Mouse (Mus musculus) right cerebral cortex, adult 18-20 months (tissue): ENCODE results near the gene Zfp687.

Experiments
- DNase-seq: peaks from one replicate; pipeline ENCODE4 v3.0.0; 2022; ENCODE audit warnings: mixed read lengths

The Zfp687 gene

GRCm38 (mm10) chr3:95016532-95017056 lies 1.3 kb upstream of the Zfp687 start:
- no peak for DNase-seq

DNA sequence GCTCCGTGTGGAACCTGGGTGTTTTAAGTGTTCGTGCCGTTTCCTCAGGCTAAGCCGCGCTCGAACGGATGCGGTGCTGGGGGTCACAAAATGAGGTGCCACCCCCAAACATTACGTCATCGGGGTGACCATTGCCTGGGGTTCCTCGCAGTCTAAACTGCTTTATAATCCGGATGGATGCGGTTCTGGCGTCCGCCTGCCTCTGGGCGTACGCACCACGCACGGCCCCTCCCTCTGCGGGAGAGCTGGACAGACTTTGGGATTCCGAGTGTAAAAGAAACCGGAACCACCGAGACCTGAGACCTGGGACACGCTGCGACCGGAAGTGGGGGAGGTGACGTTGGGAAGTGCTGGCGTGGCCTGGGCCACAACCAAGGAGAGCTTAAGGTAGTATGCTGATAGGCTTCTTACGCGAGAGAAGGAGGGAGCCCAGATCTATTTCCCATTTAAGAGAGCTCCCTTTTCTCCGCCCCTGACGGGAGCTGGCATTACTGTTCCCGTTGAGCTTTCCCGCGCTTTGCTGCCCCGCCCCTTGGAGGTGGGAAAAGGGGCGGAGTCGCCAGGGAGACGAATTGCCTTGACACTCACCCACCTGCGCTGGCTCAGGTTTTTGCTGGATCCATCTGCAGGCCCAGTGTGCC lies 763 bp upstream of the Zfp687 start:
- peak; percentile 96 for DNase-seq

DNA sequence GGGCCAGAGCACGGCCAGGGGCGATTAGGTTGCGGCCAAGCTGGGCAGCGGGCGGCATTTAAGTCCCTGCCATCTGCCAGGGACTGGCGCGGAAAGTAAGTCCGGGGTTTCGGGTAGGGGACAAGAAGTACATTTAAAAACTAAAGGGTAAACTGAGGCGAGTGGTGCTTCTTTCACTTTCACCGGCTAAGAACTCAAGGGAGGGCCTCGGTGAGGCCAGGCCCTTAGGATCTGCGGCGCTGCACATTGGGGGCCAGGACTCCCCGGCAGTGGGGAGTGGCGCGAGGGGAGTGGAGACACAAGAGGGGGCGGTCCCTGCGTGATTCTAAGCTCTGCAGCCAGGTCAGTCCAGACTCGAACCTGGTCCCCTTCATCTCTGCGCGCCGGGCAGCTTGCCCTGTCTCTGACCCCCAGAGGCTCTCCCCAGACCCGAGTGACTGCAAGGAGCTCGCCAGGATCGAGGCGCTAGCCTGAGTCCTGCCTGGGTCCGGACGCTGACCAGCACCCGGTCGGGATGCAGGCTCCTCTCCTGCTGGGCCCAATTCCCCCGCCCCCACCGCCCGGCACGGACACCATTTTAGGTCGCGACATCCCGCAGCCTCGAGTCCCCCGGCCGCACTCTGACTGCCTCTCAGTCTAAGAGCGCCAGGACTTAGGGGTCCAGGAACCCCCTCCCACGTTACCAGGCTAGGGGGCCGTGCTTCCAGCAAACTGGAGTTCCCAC lies 658 bp downstream of the Zfp687 start:
- peak; percentile 39 for DNase-seq

- no peak for DNase-seq
Measured at GRCm38 (mm10) chr3:95013699-95014427, 1.4 kb downstream of the Zfp687 start.

GRCm38 (mm10) chr3:95012982-95013381 lies 2.3 kb downstream of the Zfp687 start:
- DNase-seq = no peak

- DNase-seq = no peak
Measured at GRCm38 (mm10) chr3:95010396-95010795, 4.9 kb downstream of the Zfp687 start.

DNA sequence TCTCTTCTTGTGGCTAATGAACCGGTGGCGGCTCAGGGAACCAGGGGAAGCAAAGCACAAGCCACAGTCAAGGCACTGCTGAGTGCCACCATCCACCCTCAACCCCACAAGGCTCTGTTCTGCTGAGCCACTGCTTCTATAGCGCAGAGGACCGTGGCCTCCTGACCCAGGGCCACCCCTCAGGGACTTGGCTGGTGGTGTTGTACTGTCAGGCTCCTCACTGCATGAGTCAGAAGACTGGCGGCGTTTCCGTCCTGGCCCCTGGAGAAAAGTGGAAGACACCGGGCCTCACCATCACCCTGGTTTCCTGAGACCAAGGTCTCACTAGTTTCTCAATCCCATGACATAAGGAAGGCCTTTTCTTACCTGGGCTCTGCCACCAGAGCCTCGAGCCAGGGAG lies 7.5 kb downstream of the Zfp687 start:
- no peak for DNase-seq

DNA sequence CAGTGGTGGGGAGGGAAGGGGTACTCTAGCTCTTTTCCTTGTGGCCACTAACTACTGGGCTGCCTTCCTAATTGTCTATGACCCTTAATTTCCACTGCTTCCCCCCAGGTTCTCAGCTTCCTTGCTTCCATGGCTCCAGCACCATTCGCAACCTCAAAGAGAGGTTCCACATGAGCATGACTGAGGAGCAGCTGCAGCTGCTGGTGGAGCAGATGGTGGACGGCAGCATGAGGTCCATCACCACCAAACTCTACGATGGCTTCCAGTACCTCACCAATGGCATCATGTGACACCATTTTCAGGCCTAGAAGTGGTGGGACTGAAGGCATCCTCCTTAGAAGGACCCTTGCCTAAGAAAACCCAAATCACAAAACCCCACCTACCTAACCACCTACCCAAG lies 9.6 kb downstream of the Zfp687 start:
- DNase-seq = no peak

DNA sequence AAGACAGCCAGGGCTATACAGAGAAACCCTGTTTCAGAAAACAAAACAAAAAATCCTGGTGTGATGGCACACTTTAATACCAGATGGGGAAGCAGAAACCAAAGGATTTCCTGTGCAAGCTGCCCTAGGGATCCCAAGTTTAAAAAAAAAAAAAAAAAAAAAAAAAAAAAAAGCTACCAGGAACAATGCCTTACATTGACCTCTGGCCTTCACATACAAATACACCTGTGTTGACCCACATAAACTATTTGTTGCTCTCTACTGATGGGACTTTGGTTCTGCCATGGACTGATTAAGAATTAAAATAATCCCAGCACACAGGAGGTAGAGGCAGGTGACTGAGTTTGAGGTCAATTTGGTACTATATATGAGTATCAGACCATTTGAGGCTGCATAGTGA lies 12.0 kb downstream of the Zfp687 start:
- no peak for DNase-seq

DNA sequence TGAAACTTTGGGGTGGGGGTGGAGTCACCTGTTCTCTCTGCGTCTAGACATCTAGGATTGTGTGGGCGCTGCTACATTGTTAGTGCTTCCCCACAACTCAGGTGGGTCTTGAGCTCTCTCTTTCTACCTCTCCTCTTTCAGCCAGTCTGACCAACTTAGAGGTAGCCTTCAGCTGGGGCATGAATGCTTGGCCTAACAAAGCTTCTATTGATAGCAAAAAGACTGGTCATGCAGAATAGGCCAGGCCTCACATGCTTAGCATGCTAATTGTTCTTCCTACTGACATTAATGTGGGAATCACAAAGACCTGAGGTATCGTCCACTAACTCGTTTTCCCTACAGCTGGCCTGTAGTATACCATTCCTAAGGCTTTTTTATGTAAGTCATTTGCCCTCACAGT lies 12.7 kb downstream of the Zfp687 start:
- no peak for DNase-seq

DNA sequence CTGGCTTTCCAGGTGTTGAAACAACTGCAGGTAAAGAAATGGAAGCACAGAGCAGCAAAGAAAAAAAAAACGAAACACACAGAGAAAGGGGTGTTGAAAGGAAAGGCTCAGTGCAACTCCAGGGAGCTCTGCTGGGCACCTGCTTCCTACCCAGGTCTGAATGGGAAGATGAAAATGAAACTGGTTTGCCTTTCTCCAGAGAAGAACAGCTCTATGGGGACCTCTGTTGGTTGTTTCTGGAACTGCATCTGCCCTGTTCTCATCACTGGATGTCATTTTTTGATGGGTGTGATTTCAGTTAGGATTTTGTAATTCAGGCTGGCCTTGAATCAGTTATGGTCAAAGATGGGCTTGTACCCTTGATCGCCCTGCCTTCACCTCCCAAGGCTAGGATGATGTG lies 18.3 kb downstream of the Zfp687 start:
- peak; percentile 75 for DNase-seq

DNA sequence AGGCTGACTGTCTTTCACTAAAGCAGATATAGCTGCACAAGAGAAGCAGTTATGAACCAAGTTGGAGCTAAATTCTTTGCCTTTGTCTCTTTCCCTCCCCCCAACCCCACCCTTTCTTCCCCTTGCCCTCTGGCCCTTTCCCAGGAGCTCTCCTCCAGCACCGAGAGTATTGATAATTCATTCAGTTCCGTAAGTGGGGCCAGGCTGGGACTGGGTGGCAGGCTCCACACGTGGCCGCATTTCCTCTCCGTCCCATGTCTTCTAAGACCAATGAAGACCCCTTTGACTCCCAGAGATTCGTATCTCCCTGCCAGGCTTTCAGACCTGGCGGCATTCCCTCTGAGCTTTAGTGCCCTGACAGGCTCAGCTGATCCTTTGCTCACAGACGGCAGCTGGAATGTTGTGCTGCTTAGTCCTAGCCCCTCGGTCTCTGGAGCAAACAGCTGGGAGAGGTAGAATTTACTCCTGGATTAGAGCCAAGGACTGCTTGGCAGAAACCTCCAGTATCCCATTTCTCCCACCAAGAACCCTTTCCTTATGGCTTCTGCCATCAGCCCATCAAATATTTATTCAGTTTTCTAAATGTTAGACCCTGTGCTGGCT lies 26.0 kb downstream of the Zfp687 start:
- DNase-seq = no peak

DNA sequence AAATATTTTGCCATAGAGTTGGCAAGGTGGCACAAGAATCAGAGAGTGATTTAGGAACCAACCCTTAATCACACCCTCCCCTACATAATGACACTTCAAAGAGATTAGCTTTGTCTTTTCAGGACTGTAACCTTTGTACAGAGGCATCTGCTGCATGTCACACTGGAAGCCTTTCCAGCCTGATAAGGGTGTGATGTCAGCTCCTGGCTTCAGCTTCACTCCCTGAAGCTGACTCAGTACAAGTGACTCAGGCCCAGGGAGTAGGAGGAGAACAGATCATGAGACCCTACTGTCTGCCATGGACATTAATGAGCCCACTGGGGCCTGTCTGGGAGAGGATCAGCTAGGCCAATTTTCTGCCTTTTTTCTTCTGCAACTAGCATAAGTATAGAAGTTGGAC lies 27.7 kb downstream of the Zfp687 start:
- DNase-seq = peak; percentile 48

GRCm38 (mm10) chr3:94985513-94985912 lies 29.7 kb downstream of the Zfp687 start:
- DNase-seq = no peak

GRCm38 (mm10) chr3:94984312-94984711 lies 30.9 kb downstream of the Zfp687 start:
- DNase-seq = no peak

DNA sequence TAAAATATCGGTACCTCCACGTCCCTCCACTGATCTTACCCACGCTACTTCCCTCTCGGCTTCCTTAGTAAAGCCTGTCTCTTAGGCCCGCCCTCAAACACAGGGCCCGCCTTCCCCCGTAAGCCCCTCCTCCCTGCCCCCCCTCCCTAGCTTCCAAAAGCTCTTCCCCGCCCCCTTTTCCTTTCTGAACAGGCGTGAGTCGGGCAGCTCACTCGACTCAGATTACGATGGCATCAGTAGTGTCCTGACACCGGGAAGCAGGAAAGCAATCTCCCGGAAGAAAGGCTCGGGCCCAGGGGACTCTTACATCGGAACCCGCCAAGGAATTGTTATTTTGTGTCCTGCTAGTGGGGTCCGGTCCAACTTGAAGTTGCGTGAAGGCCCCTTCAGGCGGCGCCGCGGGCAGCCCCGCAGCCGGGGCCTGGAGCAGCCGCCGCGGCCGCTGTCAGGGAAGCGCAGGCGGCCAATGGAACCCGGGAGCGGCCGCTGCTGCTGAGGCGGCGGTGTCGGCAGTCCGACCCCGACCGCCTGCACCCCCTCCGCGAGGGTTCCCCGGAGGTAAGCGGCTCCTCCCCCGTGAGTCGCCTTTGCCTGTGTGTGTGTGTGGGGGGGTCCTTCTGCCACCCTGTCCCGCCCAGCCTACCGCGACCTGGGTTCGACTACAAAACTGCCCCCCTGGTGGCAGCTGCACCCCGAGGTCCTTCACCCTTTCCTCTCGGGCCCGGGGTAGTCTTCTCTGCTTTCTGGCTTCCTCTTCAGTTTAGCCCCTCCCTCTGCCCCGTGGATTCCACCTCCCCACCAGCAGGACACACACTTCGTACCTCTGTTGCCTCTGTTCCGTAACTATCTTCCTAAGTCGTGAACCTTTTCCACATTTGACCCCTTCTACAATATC lies 40.5 kb downstream of the Zfp687 start, which contains the start of gene Pi4kb:
TSS of gene Pi4kb (plus strand) at position 204 of the 895 bp plus-strand sequence.
- peak; percentile 80 for DNase-seq

DNA sequence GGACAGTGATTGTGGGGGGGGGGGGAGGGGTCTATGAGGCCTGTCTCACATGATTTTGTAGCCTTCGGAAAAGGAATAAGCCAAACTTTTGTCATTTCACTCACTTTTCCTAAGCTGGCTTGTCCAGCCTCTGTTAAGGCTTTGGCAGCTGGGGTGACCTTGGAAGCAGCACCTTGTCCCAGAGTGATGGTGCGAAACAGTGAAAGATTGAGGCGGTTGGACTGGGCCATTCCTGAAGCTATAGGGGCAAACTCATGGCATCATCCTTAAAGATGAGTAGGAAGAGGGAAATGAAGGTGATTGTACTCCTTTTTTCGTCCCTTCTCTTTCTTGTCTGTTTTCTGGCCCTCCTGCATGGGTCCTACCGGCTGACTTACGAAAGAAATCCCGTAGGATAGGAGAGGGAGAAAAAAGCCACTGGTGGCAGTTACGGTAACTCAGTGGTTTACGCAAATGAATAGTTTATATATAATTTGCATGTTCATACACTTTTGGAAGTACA lies 41.2 kb downstream of the Zfp687 start:
- DNase-seq = no peak

DNA sequence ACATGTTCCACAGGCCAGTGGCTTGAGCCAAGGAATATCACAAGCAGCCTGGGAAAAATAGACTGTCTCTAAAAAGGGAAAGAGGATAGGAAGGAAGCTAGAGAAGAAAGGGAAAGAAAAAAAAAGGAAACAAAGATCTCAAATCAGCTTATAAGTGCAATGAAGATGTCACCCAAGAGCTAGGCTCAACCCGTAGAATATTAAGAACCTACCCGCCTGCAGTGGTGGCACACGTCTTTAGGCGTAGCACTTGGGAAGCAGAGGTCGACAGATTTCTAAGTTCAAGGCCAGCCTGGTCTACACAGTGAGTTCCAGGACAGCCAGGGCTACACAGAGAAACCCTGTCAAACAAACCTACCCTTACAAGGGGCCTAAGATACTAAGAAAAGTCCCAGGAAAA lies 41.6 kb downstream of the Zfp687 start:
- DNase-seq = no peak

DNA sequence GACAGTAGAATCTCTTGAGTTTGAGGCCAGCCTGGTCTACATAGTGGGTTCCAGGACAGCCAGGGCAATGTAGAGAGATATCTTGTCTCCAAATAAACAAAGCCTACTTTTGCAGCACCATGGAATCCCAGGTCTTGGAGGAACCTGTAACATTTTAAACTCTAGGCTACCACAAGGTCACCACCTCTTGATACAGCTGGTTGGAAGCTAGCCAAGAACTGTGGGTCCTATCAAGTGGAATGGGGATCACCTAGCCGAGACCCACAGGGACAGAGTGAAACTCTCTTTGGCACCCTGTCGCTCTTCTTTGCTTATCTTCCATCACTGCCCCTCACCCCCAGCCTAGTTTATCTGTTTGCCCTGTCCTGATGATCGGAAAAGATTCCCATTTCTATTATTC lies 42.7 kb downstream of the Zfp687 start:
- no peak for DNase-seq

GRCm38 (mm10) chr3:94965878-94966277 lies 49.4 kb downstream of the Zfp687 start:
- DNase-seq = no peak

DNA sequence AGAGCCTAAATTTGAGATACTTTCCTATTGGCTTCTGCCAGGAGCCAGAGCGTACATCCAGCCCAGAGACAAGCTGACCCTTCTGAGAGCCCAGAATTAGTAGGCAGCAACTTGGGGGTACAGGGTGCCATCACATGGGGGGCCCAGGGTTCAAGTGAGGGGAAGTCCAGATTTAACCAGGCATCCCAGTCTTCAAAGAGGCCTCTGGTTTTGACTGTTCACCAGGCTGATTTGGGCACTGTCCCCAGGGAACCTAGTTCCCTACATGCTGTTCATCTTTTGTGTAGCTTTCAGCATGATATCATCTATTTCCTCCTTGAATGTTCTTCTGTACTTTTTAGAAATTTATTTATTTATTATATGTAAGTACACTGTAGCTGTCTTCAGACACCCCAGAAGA lies 50.3 kb downstream of the Zfp687 start:
- no peak for DNase-seq

DNA sequence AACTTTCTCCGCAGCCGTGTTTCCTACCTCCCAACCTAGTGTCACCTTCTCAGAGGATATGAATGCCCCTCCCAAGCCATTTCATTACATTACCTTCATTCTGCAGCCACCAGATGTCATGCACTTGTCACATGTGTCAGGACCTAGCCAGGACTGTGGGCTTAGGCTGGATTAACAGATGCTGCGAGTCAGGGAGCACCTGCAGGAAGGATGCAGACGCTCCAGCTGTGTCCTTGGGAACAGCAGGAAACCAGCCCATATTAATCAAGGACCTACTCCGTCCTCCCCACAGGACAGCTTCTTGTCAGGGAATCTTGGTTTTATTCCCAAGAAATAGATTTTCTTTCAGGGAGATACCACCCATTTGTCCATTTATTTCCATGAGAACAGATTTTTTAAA lies 54.9 kb downstream of the Zfp687 start:
- DNase-seq = no peak
